ENCODE assay signal across 8 mouse cellular contexts in genomic region chr5:122391786-122392180, GRCm38 (mm10). TPM values are rescaled to one million over a fixed set of nuclear protein-coding genes. Genes with fewer than 3 reads are reported as not detected.
A peak's percentile ranks its signal among the peaks of the same experiment; 100 is the strongest.
DNase-seq lines count a peak whose midpoint lies in the region; ATAC-seq lines count a peak whose summit lies in the region.

TSS of gene Arpc3 (plus strand) at chr5:122391878.

- peak within 1 kb of the TSS; percentile 73 for H3K27ac ChIP-seq in hindbrain, embryonic 16.5 days (ENCODE audit: low read depth, low read length)
- peak within 1 kb of the TSS; percentile 96 for H3K27ac ChIP-seq in macrophage

- peaks cover 3% of the 10 kb centered on the region for H3K36me3 ChIP-seq in hindbrain, embryonic 16.5 days (ENCODE audit: control insufficient read depth, insufficient read depth, low read length)
- H3K36me3 ChIP-seq in macrophage (ENCODE audit: inconsistent target) = no peaks in the 10 kb centered on the region

- H3K9ac ChIP-seq in hindbrain, embryonic 16.5 days (ENCODE audit: low read depth, low read length) = peak within 1 kb of the TSS; percentile 82

- peak within 1 kb of the TSS; percentile 79 for H3K4me2 ChIP-seq in hindbrain, embryonic 16.5 days (ENCODE audit: low read length)

- H3K4me3 ChIP-seq in hindbrain, embryonic 16.5 days (ENCODE audit: low read length) = peak within 1 kb of the TSS; percentile 74
- peak within 1 kb of the TSS; percentile 86 for H3K4me3 ChIP-seq in macrophage (ENCODE audit: inconsistent target)

- H3K9me3 ChIP-seq in hindbrain, embryonic 16.5 days (ENCODE audit: control insufficient read depth, low read length) = no peaks in the 10 kb centered on the region

- H3K27me3 ChIP-seq in hindbrain, embryonic 16.5 days (replicated peaks; ENCODE audit: control insufficient read depth, insufficient read depth, low read length) = no peaks in the 10 kb centered on the region

- peak; percentile 92 for ATAC-seq in hindbrain, embryonic 16.5 days

- DNase-seq in WW6 (ENCODE audit: low read depth, low spot score) = peak; percentile 75
- DNase-seq in cerebellum, postnatal 4 days (ENCODE audit: low spot score in 2 of 2) = peak; percentile 89 to 96
- peak; percentile 90 for DNase-seq in gastrocnemius, adult 18-20 months (ENCODE audit: low spot score)
- DNase-seq in left cerebral cortex, adult 18-20 months (ENCODE audit: low spot score in 2 of 2) = peak; percentile 92 to 93
- DNase-seq in right cerebral cortex, adult 18-20 months = peak; percentile 92
- DNase-seq in urinary bladder, postnatal 10 days (ENCODE audit: low spot score) = peak; percentile 71

- peaks cover 10% of the 10 kb centered on the region for H3K4me1 ChIP-seq in hindbrain, embryonic 16.5 days (ENCODE audit: control insufficient read depth, insufficient read depth, low read depth, low read length)

- 1% methylated on average over 39 of the region's 39 CpGs for WGBS in hindbrain, embryonic 16.5 days
- WGBS in macrophage (ENCODE audit: missing documents) = 2% methylated on average over 35 of the region's 39 CpGs

- peaks cover 52% of the 10 kb centered on the region for H3K79me2 ChIP-seq in macrophage (ENCODE audit: inconsistent target)

RNA-seq across cellular contexts. Expression of gene Arpc3, which starts in this region (rescaled TPM):
- total RNA-seq in gastrocnemius, adult 18-20 months (2021) = 10 to 100 TPM; 54.0 to 63.0 TPM
- polyA plus RNA-seq in hindbrain, embryonic 16.5 days (2015; fragmentation: Nextera tagmentation; extraction: Ambion mirVana) = 139 and 158 TPM in 2 replicates
- total RNA-seq in left cerebral cortex, adult 18-20 months (2021) = 100 to 1,000 TPM; 194 to 229 TPM
- total RNA-seq in macrophage (2018; cell fraction: chromatin; rRNA removed) = 100 to 1,000 TPM; 128 to 449 (median 189) TPM
- 100 to 1,000 TPM; 567 to 868 (median 701) TPM for total RNA-seq in macrophage (2018; cell fraction: cytosol; rRNA removed)
- total RNA-seq in macrophage (2018; cell fraction: nucleus; rRNA removed) = 100 to 1,000 TPM; 137 to 276 (median 167) TPM
- polyA plus RNA-seq in macrophage (2018) = 1,088 to 1,432 TPM (median 1,117 TPM) in 3 replicates

Comparison
In these comparisons a context has a peak if more than half of its experiments do, and no peak if none do; other contexts are left out.
1. Peak in every context shown above with its lines: DNase-seq, ATAC-seq, H3K4me3 ChIP-seq and H3K27ac ChIP-seq.